Mouse (Mus musculus) heart, postnatal 0 days (tissue): ENCODE results near the gene Gsx1.

Experiments
- CTCF ChIP-seq: IDR thresholded peaks from 2 replicates; pipeline ENCODE4 v1.5.1; 2016; ENCODE audit warnings: antibody characterized with exemption, control low read depth, low read depth
- EP300 ChIP-seq: IDR thresholded peaks from 2 replicates; pipeline ENCODE4 v1.6.1; 2016; ENCODE audit warnings: antibody characterized with exemption, low read depth

DNA sequence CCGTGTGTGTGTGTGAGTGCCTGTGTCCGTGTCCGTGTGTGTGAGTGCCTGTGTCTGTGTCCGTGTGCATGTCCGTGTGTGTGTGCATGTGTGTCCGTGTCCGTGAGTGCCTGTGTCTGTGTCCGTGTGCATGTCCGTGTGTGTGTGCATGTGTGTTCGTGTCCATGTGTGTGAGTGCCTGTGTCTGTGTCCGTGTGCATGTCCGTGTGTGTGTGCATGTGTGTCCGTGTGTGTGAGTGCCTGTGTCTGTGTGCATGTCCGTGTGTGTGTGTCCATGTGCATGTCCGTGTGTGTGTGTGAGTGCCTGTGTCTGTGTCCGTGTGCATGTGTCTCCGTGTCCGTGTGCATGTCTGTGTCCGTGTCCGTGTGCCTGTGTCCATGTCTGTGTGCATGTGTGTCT lies 19.4 kb downstream of the Gsx1 start:
- TF ChIP-seq CTCF (no peak), EP300 (no peak)
